Mouse (Mus musculus): ENCODE data around the gene Cyb561. TPM values are rescaled to one million over a fixed set of nuclear protein-coding genes. Genes with fewer than 3 reads are reported as not detected.

Gene Cyb561
- total RNA-seq, 1 experiment from 2014 or later = 2.2 TPM

DNA sequence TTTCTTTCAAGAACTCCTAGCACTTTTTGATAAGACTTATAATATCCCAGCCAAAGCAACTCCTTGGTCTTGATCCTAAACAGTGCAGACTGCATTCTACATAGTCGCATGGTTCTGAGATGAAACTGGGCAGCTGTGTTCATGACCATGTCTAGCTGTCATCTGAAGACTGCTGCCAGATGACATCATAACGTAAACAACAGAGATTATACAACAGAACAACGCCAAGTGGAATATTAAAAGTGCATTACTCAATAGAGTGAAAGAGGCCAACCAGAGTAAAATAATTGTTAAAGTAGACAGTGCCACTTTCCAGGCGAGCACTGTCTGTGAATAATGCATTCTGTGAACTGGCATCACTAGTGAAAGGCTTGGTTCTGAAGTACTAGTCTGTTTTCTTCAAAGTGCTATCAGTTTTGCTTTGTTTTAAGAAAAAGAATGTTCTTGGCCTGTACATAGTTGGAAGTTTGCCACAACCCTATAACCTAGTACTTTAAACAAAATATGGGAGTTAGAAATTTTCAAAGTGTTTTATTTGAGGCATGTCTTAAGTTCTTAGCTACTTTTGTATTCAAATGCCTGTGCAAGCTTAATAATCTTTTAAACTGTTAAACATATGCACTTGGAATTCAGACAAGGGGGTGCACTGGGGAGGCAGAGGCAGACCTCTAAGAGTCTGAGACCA is 47.5 kb downstream of the Cyb561 start:
- no peak for ATAC-seq (replicated peaks in 1 of 2; ENCODE audit: insufficient read depth in 1 of 2, low FRiP score in 2 of 2, low TSS enrichment in 1 of 2, low read depth in 1 of 2, poor library complexity in 2 of 2, severe bottlenecking in 2 of 2)

DNA sequence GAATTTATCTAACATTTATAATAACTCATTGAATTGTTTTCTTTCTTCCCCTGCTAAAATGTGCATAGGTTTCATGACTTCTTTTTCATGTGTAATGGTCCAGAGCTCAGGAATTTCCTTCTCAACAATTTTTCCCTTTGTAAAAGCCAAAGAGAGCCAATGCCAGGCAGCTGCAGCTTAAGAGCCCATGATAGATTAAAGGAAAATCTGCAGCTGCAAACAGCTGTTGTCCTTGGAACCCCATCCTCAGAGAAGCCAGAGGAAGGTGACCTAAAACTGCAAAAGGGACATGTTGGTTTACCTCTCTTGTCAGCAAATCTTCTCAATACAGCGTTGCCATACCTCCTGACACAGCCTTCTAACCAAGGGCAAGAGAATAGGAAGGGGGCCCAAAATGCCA is 50.2 kb downstream of the Cyb561 start:
- ATAC-seq (replicated peaks in 1 of 2; ENCODE audit: insufficient read depth in 1 of 2, low FRiP score in 2 of 2, low TSS enrichment in 1 of 2, low read depth in 1 of 2, poor library complexity in 2 of 2, severe bottlenecking in 2 of 2) = no peak

DNA sequence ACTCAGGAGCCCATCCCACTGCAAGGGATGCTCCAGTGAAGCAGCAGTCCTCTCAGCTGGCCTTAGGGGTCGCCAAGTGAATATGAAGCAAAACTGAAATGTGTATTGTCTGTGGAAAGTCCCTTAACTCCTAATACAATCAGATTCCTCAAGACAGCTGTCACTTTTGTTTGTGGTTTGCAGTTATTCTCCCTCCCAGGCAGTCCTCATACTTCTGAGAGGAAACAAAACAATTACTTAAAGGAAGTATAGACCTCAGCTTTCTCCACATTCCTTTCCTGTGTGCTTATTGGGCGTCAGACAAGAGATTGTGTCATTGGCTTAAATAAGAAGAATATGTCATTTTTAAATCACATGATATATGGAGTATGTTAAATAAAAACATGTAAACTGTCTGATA is 51.6 kb downstream of the Cyb561 start:
- ATAC-seq (replicated peaks in 1 of 2; ENCODE audit: insufficient read depth in 1 of 2, low FRiP score in 2 of 2, low TSS enrichment in 1 of 2, low read depth in 1 of 2, poor library complexity in 2 of 2, severe bottlenecking in 2 of 2) = peak; percentile 32 to 53; a peak in 3 of 4 replicates

DNA sequence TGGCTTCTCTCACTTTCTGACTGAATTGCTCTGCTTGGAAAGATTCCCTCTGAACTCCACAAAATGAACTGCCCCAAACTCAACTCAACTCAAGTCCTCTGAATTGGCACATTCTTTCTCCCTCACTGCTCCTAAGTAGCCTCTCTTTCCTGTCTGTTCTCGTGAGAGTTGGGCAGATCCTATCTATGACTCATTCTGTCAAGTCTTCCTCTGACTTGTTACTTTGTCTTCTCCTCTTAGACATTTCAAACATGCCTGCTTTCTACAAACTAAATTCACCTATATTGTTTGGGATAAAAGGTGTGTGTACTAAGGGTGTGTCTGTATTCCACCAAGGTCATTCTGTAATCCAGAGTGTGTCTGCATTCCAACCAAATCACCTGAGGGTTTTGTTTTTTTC is 54.0 kb downstream of the Cyb561 start:
- no peak for ATAC-seq (replicated peaks in 1 of 2; ENCODE audit: insufficient read depth in 1 of 2, low FRiP score in 2 of 2, low TSS enrichment in 1 of 2, low read depth in 1 of 2, poor library complexity in 2 of 2, severe bottlenecking in 2 of 2)

DNA sequence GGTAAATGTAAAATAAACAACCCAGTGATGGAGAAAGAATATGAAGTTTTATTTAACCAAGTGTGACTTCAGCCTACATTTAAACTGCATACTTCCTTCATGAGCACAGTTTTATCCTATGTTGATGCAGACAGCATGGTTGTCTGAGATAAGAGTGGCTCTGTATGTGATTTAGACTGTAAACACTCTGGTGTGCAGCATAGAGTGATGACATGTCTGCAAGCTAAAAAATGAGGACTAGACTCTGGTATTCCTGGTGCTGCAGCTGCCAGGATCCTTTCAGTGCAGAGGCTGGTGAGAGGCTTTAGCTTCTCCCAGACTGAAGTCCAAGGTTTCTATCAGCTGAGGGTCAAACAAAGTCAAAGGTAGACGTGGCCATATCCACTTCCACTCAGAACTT is 65.9 kb downstream of the Cyb561 start:
- ATAC-seq (replicated peaks in 1 of 2; ENCODE audit: insufficient read depth in 1 of 2, low FRiP score in 2 of 2, low TSS enrichment in 1 of 2, low read depth in 1 of 2, poor library complexity in 2 of 2, severe bottlenecking in 2 of 2) = no peak

DNA sequence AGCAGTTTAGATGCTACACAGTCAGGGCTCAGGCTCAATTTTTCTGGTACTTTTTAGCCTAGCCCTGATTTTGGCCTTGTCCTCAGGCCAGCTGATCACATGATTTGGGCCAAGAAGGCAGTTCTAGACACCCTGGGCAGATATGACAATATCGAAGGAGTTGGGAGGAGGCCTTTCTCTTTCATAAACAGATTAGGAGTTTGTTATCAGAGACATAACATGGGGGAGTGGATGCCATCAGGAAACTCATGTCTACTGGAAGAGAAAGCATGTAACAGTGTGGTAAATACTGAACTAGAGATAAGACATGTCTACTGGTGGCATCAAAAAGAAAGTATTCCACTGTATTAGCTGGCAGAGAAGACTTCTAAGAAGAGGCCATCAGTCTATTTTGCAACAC is 67.6 kb downstream of the Cyb561 start:
- no peak for ATAC-seq (replicated peaks in 1 of 2; ENCODE audit: insufficient read depth in 1 of 2, low FRiP score in 2 of 2, low TSS enrichment in 1 of 2, low read depth in 1 of 2, poor library complexity in 2 of 2, severe bottlenecking in 2 of 2)

Other genes with a start within 250 kb of the Cyb561 start
- gene Ace, start 14.6 kb upstream of the Cyb561 start, total RNA-seq (2017) = 0.20 and 0.56 TPM in 2 replicates
- gene Ace3, start 41.3 kb upstream of the Cyb561 start, total RNA-seq (2017) = not detected in 2 replicates
- 0.50 TPM in 1 of 2 replicates, not detected in the other for gene Kcnh6, start 54.8 kb upstream of the Cyb561 start, total RNA-seq (2017)
- gene Dcaf7, start 83.5 kb upstream of the Cyb561 start, total RNA-seq (2017) = 51.7 and 67.6 TPM in 2 replicates
- 10.2 and 12.8 TPM in 2 replicates for gene Taco1, start 112.7 kb upstream of the Cyb561 start, total RNA-seq (2017)
- 37.0 and 42.3 TPM in 2 replicates for gene Map3k3, start 131.3 kb upstream of the Cyb561 start, total RNA-seq (2017)
- 13.6 TPM in 1 of 2 replicates, not detected in the other for gene Gm10840, start 207.5 kb upstream of the Cyb561 start, total RNA-seq (2017)
- gene Limd2, start 207.5 kb upstream of the Cyb561 start, total RNA-seq (2017) = 39.7 and 57.2 TPM in 2 replicates
- gene Strada, start 248.8 kb upstream of the Cyb561 start, total RNA-seq (2017) = 18.2 and 21.7 TPM in 2 replicates